Mouse (Mus musculus) urinary bladder, postnatal 25 days (tissue): ENCODE data around the gene Psmc6.

Experiments used
- DNase-seq: peaks from one replicate; pipeline ENCODE4 v3.0.0; 2022; ENCODE audit warnings: low spot score

Psmc6 gene

DNA sequence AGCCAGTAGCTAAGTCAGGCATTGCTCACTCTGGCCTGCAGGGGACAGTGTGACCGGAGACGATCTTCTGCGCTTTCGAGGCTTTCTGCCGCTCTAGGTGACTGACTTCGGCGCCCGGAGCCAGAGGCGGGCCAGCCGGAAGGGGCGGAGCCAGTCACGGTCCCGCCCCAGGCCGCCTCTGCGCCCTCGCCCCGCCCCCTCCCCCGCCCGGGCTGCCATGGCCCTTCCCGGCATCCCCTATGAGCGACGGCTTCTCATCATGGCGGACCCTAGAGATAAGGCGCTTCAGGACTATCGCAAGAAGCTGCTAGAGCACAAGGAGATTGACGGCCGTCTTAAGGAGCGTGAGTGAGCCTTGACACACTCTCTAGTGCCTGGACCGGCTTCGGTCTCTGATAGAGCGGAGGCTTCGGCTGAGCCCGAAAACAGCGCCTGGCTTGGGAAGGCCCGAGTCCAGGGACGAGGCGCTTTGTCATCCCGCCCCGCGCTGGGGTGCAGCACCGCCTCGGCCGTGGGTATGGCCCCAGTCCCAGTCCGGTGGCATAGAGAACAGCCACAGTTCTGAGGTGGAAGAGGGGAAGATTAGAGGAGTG lies at the start of gene Psmc6:
TSS of gene Psmc6 (plus strand) at position 200 of the 593 bp plus-strand sequence.
- peak; percentile 85 for DNase-seq

DNA sequence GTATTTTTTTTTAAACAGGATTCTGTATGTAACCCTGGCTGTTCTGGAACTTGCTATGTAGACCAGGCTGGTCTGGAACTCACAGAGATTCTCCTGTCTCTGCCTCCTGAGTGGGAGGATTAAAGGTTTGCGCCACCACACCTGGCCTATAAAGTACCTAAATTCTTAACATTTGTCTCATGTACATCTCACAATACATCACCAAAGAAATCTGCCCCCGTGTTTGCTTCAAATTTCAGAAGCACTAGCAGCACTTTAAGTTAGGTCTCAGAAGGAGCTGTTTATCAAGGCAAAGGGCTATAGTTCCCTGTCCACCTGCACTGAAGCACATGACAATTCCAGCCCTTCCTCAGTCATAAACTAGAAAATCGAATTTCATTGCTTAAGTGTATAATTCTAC lies 47.5 kb upstream of the Psmc6 start:
- no peak for DNase-seq

DNA sequence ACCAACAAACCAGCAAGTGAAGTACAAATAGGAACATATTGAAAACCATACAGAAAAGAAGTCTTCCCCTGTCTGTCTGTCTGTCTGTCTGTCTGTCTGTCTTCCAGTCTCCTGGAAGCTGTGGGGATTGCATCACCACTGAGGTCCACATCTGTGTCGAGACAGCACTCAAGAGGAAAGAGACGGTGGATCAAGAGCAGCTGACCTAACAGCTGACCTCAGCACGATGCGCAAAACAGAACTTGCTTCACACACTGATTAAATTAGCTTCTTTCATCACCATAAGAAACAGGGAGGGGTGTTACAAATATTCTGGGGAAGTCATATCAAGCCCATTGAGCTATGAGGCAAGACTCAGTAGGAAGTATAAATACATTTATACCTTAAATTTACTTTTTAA lies 38.0 kb upstream of the Psmc6 start:
- DNase-seq = no peak

DNA sequence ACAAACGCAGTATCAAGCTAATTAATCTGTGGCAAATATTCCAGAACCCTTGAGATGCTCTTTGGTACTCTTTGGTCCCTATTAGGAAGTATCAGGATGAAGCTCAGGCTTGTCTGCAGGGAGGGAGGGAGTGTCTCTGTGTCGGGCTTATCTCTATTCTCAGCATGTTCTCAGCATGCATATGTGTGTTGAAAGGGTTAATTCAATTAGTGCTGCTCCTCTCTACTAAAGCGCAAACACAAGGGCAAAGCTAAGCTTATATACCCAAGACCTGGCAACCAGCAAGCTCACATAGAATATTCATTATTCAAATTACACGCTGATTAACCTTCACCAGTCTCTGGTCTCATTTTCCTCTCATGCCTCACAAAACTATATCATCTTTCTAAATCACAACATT lies 25.6 kb upstream of the Psmc6 start:
- DNase-seq = no peak

DNA sequence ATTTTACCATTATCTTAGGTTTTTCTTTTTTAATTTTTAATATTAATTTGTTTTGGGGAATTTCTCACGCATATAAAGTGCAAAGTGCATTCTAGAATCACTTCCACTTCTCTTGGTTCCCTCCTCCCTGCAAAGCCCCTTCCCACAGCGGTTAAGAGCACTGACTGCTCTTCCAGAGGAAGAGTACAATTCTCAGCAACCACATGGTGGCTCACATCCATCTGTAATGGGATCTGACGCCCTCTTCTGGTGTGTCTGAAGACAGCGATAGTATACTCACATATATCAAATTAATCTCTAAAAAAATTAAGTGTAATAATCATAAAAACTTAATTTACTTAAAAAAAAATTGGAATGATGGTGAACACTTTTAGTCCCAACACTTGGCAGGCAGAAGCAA lies 25.2 kb upstream of the Psmc6 start:
- no peak for DNase-seq

DNA sequence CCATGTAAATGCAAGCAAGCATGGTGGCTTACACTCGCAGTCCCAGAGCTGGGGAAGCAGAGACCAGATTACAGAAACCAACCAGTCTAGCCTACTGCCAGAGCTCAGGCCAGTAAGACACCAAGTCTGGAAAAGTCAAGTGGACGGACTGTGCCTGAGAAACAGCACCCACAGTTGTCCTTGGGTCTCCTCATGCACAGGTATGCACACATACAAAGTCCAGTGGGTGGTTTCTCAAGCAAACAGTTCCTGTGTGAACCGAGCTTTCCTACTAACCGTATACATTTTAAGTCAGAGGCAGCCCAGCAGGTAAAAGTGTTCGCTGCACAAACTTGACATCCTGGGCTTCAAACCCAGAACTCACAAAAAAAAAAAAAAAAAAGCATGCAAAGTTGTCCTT lies 23.7 kb upstream of the Psmc6 start:
- DNase-seq = no peak

DNA sequence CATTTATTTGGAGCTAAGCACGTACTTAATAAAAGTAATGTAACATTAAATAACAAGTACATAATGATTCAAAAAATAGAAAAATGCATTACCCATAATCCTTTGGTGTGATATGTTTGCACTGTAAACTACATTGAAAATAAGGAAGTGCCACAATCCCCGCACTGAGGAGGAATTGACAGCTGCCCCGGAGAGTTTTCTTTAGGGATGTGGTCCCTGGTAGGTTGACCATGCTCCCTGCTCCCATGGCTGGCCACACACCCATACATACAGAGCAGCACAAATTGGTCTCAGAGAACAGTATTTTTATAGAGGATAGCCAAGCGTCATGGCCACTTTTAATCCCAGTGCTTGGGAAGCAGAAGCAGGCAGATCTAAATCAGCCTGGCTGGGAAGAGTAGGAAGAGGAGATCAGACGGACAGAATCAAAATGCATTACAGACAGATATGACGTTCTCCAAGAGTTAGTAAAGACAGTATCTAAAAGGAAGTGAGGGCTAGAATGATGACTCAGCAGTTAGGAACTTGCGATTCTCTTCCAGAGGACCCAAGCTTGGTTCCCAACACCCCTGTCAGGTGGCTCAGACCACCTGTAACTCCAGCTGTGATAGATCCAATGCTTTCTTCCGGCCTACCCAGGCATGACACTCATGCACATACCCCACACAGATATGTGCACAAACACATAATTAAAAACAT lies 21.8 kb upstream of the Psmc6 start:
- DNase-seq = no peak

DNA sequence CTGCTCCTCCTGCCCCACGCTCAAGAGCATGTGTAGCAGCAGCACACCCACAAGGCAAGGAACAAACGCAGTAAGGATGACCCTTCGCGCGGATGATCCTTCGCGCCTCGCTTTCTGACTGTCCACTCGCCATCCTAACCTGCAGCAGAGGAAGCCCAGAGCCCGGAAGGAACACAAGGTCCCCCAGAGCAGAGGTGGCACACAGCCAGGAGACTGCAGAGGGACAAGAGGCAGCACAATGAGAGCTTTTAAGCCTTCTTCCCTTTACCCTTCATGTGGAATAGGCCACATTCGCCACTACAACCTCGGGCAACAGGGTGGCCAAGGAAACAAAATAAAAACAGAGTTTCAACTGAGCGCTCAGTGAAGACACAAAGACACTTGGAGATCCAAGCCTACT lies 19.9 kb upstream of the Psmc6 start:
- DNase-seq = no peak

DNA sequence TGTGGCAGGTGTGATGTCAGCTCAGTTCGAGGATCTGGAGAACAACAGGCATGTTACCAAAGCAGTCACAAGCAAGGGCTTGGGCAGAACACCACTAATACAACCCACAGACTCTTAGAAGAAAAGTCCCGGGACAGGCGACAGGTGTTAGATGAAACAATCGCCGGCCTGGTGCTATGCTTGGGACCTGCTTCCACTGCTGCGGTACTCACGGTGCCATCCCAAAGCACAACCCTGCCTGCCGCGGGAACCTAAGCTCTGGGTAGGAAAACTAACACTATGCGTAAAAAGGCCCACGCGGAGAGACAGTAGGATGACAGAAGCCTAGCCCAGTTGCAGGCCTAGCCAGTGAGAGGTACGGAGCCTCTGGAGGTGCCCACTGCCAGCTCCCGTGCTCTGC lies 19.5 kb upstream of the Psmc6 start:
- DNase-seq = no peak

DNA sequence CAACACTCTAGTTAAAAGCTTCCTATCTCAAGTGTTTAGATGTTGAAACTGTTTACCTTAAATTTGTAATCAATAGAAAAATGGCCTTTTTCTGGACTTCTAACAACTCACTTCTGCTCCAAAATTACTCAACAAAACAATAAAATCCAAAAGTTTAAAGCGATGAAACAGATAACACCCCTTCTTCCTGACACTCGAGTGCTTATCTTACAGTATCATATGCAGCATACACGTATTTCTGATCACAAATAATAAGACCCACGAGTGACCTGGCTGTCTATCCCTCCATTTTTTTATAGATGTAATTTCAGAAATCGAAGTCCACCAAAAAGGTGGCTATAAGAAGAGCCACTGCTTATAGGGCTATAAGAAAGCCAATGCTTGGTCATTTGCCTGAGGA lies 12.7 kb upstream of the Psmc6 start:
- no peak for DNase-seq

DNA sequence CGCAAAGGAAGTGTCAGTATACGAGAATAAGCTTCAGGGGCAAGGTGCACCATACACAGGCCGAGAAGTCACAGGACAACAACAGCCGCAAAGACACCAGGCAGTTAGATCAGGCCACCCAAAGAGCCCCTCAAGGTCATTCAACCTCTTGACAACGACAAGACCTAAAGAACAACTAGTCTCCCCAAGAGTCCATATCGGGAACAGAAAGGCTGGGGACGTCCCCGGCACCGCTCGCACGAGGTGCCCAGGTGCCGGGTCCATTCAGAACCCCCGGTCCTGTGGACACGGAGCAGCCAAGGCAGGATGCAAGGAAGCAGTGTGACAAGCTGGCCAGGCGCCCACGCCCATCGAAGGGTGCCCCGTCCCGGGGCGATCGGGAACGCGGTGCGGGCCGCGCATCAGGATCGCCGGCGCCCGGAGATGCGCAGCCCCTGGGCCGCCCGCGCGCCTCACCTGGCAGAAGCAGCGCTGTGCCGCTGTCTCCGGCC lies 11.6 kb upstream of the Psmc6 start:
- no peak for DNase-seq

DNA sequence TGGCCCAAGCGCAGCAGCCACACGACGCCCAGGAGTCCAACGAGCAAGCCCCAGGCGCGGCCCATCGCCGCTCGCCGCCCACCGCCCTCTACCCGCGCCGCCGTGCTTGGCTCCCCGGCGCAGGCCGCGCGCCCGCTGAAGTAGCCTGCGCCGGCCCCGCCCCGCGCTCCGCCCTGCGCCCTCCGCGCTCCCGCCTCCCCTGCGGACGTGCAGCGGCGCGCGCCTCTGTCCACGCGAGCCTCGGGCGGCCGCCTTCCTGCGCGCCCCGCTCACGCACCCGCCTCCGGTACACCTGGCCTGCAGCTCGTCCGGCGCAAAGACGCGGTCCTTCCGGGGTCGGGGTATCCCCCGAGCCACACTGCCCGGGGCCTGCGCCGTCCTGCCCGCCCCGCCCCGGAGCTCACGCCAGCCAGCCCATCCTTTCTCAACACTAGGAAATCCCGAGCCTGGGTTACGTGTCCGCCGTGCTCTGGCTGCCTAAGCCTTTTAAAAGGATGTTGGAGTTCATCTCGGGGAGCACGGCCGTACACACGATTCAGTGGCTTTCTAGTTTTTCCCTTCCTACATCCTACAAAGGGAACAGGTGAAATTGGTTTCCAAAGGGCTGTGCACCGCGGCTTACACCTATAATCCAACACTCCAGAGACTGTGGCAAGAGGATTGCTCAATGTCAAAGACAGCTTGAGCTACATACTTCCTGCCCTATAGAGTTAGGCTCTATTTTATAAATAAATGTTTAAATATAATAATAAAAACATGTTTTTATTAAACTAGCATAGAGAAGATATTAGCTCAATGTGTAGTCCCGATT lies 11.0 kb upstream of the Psmc6 start, which contains the start of gene Ero1l:
TSS of gene Ero1l (minus strand) at position 346 of the 811 bp plus-strand sequence.
- DNase-seq = peak; percentile 79

DNA sequence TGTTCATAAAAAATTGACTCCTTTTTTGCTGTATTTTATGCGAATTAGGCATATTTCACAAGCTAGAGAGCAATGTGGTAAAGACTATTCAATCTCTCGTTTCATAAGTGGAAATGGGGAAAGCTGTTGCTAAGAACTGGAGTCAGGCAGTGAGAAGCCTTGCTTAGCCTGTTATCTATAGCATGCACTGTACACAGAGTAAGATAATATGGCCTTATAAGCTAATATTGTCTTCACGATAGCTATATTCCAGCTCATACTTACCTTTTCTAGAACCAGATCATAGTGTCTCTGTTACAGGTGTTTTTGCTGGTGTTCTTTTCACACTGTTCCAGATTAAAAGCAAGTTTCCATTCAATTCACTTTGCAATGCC lies 10.4 kb upstream of the Psmc6 start:
- no peak for DNase-seq

DNA sequence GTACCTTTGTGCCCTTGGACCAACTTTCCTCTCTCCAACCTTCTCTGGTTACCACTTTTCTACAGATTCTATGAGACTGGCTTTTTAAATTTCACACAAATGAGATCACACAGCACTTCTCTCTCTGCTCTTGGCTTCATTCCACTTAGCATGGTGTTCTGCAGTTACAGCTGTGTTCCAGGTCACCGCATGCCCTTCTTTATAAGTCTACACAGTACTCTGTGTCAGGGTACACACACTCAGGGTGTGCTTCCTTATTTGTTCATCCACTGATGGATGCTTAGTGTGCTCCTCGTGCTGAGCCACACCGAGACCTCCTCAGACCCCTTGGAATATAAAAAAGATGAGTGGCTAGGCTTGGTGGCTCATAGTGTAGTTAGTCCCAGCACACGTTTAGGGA lies 9.5 kb upstream of the Psmc6 start:
- no peak for DNase-seq

DNA sequence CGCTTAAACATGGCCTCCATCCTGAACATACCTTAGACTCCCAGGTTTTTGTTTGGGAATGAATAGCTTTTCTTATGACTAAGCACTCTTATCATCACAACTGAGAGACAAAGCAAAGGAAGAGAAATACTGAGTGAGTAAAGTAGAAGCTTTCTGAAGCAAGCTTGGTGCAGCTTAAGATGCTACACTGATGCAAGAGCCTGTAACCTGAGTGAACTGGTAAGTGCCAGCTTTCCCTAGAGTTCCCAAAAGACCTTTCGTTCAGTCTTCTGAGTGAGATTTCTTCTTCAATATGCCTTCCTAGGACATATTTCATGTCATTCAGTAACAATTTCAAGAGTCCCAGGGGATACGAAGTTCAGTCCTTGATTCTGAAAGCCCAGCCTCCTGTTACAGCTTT lies 8.5 kb upstream of the Psmc6 start:
- no peak for DNase-seq

DNA sequence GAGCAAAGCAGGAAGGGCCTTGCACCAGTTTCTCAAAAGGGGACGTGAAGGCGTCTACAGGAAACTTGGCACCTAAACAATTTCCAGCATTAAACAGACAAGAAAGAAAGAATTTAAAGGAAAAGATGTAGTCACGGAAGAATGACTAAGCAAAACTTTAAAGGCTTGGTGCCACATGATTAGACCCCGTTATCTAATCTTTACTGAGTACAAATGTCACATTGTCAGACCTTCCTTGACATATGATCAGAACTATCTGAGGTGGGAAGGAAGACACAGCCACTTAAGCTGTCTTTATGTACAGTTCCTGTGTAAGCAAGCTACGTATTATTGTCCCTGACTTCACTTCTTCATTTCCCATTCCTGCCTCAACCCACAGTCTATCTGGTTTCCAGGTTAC lies 8.0 kb upstream of the Psmc6 start:
- no peak for DNase-seq

DNA sequence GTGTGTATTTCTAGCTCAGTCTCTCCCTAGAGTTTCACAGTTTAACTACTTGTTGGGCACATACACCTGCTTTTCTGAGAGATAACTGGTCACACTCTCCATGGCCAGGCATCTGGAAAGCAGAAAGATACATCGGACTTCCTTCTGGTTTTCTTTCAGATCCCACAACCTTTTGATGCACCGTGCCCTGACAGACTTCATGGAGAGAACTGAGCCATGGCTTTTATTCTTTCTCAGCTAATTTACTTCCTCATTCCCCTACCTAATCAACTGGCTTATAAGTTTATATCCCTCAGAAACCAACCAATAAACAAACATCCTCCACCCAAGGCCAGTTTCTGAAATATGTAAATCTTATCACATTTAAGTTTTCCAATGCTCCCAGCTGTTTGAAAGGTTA lies 7.1 kb upstream of the Psmc6 start:
- no peak for DNase-seq

DNA sequence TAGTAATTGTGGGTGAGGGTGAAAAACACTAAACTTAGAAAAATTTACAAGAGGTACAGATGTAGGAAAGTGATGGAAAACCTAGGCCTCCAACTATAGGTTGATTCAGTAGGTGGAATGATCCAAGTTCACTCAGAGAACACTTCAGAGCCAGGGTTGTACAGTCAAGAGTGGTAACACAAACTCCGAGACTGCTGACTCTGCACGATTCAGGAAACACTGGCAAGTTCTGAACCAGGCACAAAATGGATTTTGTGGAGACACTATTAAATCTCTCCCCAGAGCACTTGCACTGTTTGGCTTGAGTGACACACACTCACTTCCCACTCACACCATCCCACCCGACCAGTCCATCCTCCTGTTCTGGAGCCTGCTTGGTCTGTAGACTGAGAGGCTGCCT lies 6.3 kb upstream of the Psmc6 start:
- DNase-seq = no peak

DNA sequence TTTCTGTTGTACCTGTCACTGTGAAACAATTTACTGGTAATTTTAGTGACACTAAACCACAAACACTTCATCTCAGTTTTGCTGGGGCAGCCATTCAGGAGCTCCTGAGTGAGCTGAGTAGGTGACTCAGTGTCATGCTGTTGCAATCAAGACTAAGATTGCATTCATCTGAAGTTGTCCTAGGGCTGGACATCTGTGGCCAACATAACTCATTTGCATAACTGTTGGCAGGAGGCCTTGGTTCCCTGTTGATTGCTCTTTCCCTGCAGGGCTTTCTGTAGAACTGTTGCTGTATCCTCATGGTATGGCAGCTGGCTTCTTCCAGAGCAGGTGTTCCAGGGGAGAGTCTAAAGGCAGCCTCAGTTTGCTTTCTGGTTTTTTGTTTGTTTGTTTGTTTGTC lies 4.1 kb upstream of the Psmc6 start:
- no peak for DNase-seq

DNA sequence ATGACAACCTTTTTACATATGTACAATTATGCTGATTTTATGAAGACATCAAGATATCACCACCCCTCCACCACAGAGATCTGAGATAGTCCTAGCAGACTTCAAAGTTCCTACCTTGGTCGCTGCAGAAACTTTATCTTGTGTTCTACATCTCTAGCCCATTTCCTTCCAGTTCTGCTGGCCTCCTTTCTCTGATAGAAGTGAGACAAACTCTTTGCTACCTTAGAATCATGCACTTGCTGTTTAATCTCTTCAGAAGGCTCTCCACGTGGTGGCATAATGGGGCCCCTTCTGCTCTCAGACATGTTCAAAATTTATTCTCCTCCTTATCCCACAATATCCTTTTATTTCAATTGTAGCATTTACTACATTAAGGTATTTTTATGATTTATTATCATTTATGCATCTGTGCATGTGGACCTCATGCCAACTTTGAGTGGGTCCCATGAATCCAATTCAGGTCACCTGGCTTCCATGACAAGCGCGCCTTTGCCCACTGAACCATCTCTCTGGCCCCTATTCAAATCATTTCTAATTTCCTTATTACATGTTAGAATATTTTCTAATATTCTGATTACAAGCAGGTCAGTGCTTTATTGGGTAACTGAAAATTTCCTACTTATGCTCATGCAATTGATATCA lies 1.4 kb upstream of the Psmc6 start:
- DNase-seq = no peak

DNA sequence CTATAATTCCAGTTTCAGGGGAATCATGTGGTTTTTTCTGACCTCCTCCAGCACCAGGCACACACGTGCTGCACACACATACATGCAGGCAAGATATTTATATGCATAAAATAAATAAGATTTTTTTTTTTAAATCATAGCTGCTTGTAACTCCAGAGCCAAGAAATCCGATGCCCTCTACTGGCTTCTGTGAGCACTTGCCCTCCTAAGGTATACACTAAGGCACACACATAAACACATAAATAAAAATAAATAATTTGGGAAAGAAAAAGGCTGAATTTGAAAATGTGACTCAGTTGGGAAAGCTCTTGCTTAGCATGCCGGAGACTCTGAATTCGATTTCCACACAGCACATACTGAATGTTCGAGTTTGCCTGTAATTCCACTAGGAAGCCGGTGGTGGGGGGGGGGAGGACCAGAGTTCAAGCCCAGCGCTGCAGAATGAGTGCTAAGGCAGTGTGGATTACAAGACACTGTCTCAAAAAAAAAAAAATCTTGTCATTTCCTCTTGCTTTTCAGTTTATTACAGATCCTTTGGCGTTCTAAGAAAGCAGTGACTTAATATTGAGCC lies 485 bp upstream of the Psmc6 start:
- DNase-seq = no peak
